Mouse (Mus musculus) lung, embryonic 14.5 days (tissue): ENCODE measurements around the gene Col23a1. TPM values are rescaled to one million over a fixed set of nuclear protein-coding genes. Genes with fewer than 3 reads are reported as not detected.

Source experiments
- ATAC-seq: fragments of 200-750 bp; cut with Nextera tagmentation; 2 replicates; pipeline ENCODE4 v1.8.0; 2017; ENCODE audit warnings: mild to moderate bottlenecking, moderate TSS enrichment, moderate library complexity; ENCODE audit not compliant: insufficient read depth
- DNase-seq: peaks from one replicate; pipeline ENCODE4 v3.0.0-alpha.2; 2015
- H3K27ac ChIP-seq: fragments of 300-500 bp; sonication (generic); 2 replicates; pipeline ENCODE4 v1.5.1; 2014; ENCODE audit warnings: low read depth, mild to moderate bottlenecking, moderate library complexity
- H3K27me3 ChIP-seq: fragments of 300-500 bp; sonication (generic); 2 replicates; pipeline ENCODE4 v1.6.1; 2014; ENCODE audit warnings: low read length, control low read depth; ENCODE audit not compliant: insufficient read depth
- H3K36me3 ChIP-seq: fragments of 300-500 bp; sonication (generic); 2 replicates; pipeline ENCODE4 v1.6.1; 2014; ENCODE audit warnings: control low read depth; ENCODE audit not compliant: insufficient read depth
- H3K4me1 ChIP-seq: fragments of 300-500 bp; sonication (generic); 2 replicates; pipeline ENCODE4 v1.6.1; 2014; ENCODE audit warnings: antibody characterized with exemption, control low read depth; ENCODE audit not compliant: insufficient read depth
- H3K4me2 ChIP-seq: fragments of 300-500 bp; sonication (generic); 2 replicates; pipeline ENCODE4 v1.6.1; 2014; ENCODE audit warnings: mild to moderate bottlenecking
- H3K4me3 ChIP-seq: fragments of 300-500 bp; sonication (generic); 2 replicates; pipeline ENCODE4 v1.5.1; 2014; ENCODE audit warnings: low read depth, low read length
- H3K9ac ChIP-seq: fragments of 300-500 bp; sonication (generic); 2 replicates; pipeline ENCODE4 v1.6.1; 2014
- H3K9me3 ChIP-seq: fragments of 300-500 bp; sonication (generic); 2 replicates; pipeline ENCODE4 v1.6.1; 2016; ENCODE audit warnings: low read depth, low read length, control low read depth
- CTCF ChIP-seq: IDR thresholded peaks from 2 replicates; pipeline ENCODE4 v1.5.1; 2016; ENCODE audit warnings: antibody characterized with exemption, low read depth
- WGBS: fragments of 180-500 bp; shearing (Covaris S2); extraction: QIAGEN DNeasy Blood & Tissue Kit; methylation state at CpG from one replicate; pipeline ENCODE4 v1.1.7; 2014; 5-methylcytosine and 5-hydroxymethylcytosine counted together
- polyA plus RNA-seq: library from polyadenylated mRNA; unstranded; fragments of >200 nt; fragmentation: Nextera tagmentation; extraction: Ambion mirVana; gene quantifications from 2 replicates; pipeline ENCODE4 v1.2.1, GENCODE M21; 2014

The Col23a1 gene
- polyA plus RNA-seq, 1 experiment from 2014 or later, result 29.4 TPM

GRCm38 (mm10) chr11:51388892-51389340 is 99.2 kb downstream of the Col23a1 start:
- ATAC-seq (peak; percentile 51; the same call in 1 of the 2 replicates), DNase-seq (peak; percentile 45)
- TF ChIP-seq CTCF, result no peak
- Histone ChIP-seq H3K4me1 (peaks cover 5% of the 10 kb centered on the region), H3K27ac (no peak overlapping the region), H3K4me2 (no peak overlapping the region), H3K9ac (no peak overlapping the region), H3K9me3 (no peaks in the 10 kb centered on the region), H3K27me3 (no peaks in the 10 kb centered on the region), H3K36me3 (no peaks in the 10 kb centered on the region), H3K4me3 (no peak overlapping the region)
- WGBS, result 19% methylated on average over 8 of the region's 8 CpGs

GRCm38 (mm10) chr11:51389763-51390162 is 100.0 kb downstream of the Col23a1 start:
- Histone ChIP-seq H3K4me2 (0 out of 2 replicates have a peak overlapping the region, but pooled peaks have one; percentile 22), H3K4me3 (no peak overlapping the region), H3K4me1 (peaks cover 5% of the 10 kb centered on the region), H3K27ac (0 out of 2 replicates have a peak overlapping the region, but pooled peaks have one; percentile 9), H3K27me3 (no peaks in the 10 kb centered on the region), H3K9me3 (no peaks in the 10 kb centered on the region), H3K9ac (no peak overlapping the region), H3K36me3 (no peaks in the 10 kb centered on the region)
- TF ChIP-seq CTCF, result no peak
- DNase-seq (no peak), ATAC-seq (no peak)
- 67% methylated on average over 10 of the region's 10 CpGs for WGBS

- no peak for TF ChIP-seq CTCF
- DNase-seq, result no peak
- Histone ChIP-seq H3K4me1 (peaks cover 5% of the 10 kb centered on the region), H3K36me3 (no peaks in the 10 kb centered on the region), H3K27ac (no peak overlapping the region), H3K9ac (no peak overlapping the region), H3K27me3 (no peaks in the 10 kb centered on the region), H3K9me3 (no peaks in the 10 kb centered on the region), H3K4me3 (no peak overlapping the region), H3K4me2 (no peak overlapping the region)
- ATAC-seq, result no peak
- WGBS, result 47% methylated on average over 3 of the region's 3 CpGs
Measured at GRCm38 (mm10) chr11:51390521-51390920, 100.8 kb downstream of the Col23a1 start.

- H3K27me3 ChIP-seq, result no peaks in the 10 kb centered on the region
- WGBS, result 60% methylated on average over 4 of the region's 4 CpGs
- no peak overlapping the region for H3K9ac ChIP-seq
- TF ChIP-seq CTCF, result no peak
- no peak overlapping the region for H3K4me2 ChIP-seq
- H3K27ac ChIP-seq, result no peak overlapping the region
- no peaks in the 10 kb centered on the region for H3K36me3 ChIP-seq
- no peaks in the 10 kb centered on the region for H3K9me3 ChIP-seq
- no peak for ATAC-seq
- no peak overlapping the region for H3K4me3 ChIP-seq
- DNase-seq, result no peak
- H3K4me1 ChIP-seq, result peaks cover 5% of the 10 kb centered on the region
Measured at GRCm38 (mm10) chr11:51391548-51391947, 101.8 kb downstream of the Col23a1 start.

DNA sequence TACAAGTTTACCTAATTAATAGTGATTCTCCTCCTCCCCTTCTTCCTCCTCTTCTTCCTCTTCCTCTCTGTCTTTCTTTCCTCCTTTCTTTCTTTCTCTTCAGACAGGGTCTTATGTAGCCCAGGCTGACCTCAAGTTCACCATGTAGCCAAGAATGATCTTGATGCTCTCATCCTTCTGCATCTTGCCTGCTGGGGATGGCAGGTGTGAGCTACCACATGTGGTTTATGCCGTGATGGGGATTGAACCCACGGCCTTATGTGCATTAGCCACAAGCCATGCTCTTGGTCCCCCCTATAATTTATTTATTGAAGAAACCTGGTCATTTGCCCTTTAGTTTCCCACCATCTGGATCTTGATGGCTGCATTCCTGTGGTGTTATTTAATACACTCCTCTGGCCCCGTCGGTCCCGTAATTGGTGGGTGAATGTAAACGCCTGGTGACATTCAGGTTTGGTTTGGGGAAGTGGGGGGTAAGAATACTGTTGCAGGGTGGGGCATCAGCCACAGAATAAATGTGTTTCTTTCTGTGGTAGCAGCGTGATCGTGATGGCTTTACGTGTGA is 104.7 kb downstream of the Col23a1 start:
- Histone ChIP-seq H3K4me2 (no peak overlapping the region), H3K27me3 (no peaks in the 10 kb centered on the region), H3K36me3 (no peaks in the 10 kb centered on the region), H3K4me3 (no peak overlapping the region), H3K9ac (no peak overlapping the region), H3K4me1 (no peaks in the 10 kb centered on the region; the same call in 1 of the 2 replicates), H3K27ac (no peak overlapping the region), H3K9me3 (no peaks in the 10 kb centered on the region)
- DNase-seq, result no peak
- ATAC-seq, result no peak
- WGBS, result 58% methylated on average over 9 of the region's 9 CpGs
- TF ChIP-seq CTCF, result no peak

DNA sequence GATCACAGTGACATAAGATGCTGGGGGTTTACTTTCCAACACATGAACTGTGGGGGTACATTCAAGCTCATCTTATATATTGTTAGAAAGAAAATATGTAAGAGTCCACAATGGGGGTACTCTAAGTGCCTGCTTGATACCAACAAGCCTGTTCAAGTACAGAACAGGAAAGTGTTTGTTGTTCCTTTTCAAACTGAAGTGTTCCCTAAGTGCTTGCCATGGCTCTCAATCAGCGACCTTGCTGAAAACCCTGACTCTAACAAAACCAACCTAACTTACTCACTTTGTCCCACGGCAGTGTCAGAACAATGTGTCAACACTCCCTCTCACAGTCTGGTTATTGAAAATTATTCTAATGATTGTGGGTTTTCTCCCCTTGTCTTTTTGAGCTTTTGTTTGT is 106.7 kb downstream of the Col23a1 start:
- Histone ChIP-seq H3K9me3 (no peaks in the 10 kb centered on the region), H3K36me3 (no peaks in the 10 kb centered on the region), H3K4me2 (no peak overlapping the region), H3K9ac (no peak overlapping the region), H3K27ac (no peak overlapping the region), H3K27me3 (no peaks in the 10 kb centered on the region), H3K4me1 (no peaks in the 10 kb centered on the region), H3K4me3 (no peak overlapping the region)
- TF ChIP-seq CTCF, result no peak
- 37% methylated on average over 2 of the region's 2 CpGs for WGBS
- no peak for DNase-seq
- ATAC-seq, result no peak

DNA sequence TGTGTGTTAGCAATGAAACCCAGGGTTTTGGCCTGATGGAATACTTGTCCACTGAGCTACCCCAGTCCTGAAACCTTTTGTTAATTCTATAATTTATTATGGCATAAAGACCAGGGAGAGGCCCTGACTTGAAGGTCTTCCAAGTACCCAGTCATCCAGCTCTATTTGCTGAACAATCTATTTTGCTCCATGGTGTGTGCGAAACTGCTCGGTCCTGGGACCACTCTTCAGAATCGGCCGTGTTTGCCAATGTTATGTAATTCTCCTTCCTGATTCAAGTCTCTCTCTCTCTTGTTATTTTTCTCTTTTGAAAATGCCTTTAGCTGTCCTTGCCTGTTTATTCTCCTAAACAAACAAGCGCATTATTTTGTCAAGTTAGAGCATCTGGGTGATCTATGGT is 108.4 kb downstream of the Col23a1 start:
- H3K4me3 ChIP-seq, result no peak overlapping the region
- no peak for DNase-seq
- no peak for ATAC-seq
- H3K4me1 ChIP-seq, result no peaks in the 10 kb centered on the region
- H3K4me2 ChIP-seq, result no peak overlapping the region
- no peak overlapping the region for H3K9ac ChIP-seq
- H3K36me3 ChIP-seq, result no peaks in the 10 kb centered on the region
- no peaks in the 10 kb centered on the region for H3K27me3 ChIP-seq
- TF ChIP-seq CTCF, result no peak
- H3K27ac ChIP-seq, result no peak overlapping the region
- H3K9me3 ChIP-seq, result no peaks in the 10 kb centered on the region
- WGBS, result 63% methylated on average over 5 of the region's 5 CpGs
